Mouse (Mus musculus) kidney, adult 2 months (tissue): ENCODE measurements around the gene Syt1.

Experiments used
- CTCF ChIP-seq: fragments of 200-500 bp; conservative IDR thresholded peaks from 2 replicates; pipeline ENCODE4 v1.5.1; 2011; ENCODE audit warnings: low read depth, mild to moderate bottlenecking, control low read depth, low read length, moderate library complexity, mixed read lengths; ENCODE audit not compliant: insufficient read depth, insufficient read length
- POLR2A ChIP-seq: fragments of 200-500 bp; IDR thresholded peaks from one replicate; pipeline ENCODE4 v1.6.1; 2011; ENCODE audit warnings: low read depth, low read length, control low read depth

DNA sequence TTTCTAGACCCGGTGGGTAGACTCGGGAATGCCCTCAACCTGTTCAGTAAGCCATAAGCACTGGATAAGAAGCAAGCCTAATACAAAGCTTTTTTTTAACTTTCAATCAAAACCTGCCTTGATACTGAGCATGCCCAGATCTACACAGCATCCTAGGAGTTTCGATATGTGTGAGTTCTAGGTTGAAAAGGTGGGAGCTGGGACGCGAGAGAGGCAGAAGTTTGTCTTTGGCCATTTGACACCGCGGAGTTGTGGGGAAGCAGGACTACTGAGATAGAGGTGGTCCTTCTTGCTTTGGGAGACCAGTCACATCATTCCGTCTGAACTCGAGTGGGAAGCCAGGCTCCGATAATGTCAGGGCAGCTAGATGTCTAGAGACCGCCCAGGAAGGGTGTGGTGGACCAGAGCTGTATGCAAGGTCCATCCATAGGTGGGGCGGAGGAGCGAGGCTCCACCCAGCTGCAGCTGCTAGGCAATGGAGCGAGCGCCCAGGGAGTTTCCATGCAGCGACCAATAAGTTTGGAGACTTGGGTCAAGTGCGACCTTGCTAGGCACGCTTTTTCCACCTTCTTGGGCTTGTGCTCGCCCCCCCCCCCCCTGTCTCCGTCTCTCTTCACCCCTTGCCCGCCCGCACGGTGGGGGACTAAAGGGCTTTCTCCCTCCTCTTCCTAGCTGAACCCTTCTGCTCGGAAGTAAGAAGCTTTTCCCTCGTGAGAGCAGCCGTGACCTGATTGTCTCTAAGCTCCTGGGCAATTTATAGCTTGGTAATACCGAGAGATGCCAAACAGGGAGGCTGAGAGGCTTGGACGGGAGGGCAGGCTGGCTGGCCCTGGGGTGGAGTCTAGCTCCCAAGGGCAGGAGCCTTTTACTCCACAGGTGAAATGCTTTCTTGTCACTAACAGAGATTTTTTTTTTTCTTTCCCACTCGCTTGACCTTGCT lies 714 bp upstream of the Syt1 start:
- no peak for TF ChIP-seq CTCF
- TF ChIP-seq POLR2A: no peak
